Mouse (Mus musculus) c-Kit-negative CD71-positive TER-119-positive erythroid progenitor cells, embryonic 14.5 days (primary cell): ENCODE results near the gene Fmnl1.

ENCODE experiments used
- DNase-seq: peaks from one replicate; pipeline ENCODE4 v3.0.0-alpha.2; 2013; ENCODE audit warnings: low read depth, low spot score

Gene Fmnl1

DNA sequence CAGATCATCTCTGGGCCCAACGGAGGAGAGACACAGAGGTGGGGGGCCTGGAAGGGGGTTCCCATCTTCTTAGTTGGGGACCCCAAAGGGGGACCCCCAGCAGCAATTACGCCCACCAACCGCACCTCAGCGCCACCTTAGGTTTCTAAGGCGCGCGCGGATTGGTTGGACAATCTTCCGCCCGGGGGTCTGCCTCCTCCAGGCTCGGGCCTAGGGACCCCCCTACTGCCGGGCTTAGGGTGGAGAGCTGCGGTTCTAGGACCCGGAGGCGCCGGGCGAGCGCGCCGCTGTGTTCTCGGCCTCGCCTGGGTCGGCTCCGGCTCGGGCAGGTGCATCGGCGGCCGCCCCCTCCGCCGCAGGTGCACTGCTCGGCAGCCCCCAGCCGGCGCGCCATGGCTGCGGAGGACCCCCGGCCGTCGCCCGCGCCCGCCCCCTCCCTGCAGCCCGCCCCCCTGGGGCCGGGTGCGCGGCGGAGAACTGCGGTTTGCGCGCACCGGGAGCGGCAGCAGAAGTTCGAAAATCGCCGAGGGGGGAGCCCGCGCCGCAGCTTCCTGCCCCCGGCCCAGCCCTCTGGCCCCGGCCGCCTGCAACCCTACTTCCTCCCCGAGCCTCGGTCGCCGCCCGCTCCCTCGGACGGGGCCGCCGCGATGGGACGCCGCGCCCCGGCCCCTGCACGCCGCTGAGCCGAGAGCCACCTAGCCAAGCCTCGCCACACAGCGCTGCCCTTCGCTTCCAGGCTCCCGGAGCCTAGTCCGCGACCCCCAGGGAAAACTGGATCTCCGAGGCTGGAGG, at the start of gene Fmnl1:
Gene Fmnl1 (plus strand): TSS at position 614 of the 792 bp plus-strand sequence.
- no peak for DNase-seq

DNA sequence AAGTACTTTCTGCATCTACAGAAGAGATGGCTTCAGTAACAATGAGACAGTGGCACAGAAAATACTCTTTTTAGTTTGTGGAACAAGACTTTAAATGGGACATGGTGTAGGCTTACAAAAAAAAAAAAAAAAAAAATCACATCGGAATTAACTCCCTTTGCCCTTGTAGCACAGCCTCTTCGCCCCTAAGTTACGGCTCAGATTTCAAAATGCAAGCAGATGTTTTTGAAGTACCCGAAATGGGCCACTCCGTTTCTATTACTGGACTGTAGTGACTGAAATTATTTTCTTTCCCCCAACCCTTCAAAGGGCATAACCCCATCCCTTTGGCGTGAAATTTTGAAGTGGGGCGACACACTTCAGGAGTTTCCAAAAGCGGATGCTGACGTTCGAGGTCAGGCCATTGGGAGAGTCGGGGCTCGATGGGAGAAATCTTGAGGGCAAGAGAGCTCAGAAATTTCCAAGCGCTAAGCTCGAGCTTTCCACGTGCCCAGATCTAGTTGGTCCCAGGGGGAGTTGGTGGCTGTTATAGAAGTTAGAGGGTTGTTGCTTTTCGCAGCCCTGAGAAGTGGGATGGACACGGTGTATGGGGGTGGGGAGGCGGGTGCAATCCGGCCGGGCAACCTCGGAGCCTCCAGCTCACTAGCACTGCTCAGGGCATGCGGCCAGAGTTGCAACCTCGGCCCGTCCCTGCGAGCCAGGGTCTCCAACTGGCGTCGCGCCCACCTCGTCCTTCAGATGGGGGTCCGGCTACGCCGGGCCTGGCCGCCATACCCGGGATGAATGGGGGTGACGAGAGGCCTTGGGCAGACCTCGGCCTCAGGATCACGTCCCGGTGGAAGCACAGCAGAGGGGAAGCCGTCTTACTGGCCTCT, 39.0 kb upstream of the Fmnl1 start, which contains the start of gene Hexim2:
Gene Hexim2 (plus strand): TSS at position 729 of the 875 bp plus-strand sequence.
- DNase-seq, result peak; percentile 50

DNA sequence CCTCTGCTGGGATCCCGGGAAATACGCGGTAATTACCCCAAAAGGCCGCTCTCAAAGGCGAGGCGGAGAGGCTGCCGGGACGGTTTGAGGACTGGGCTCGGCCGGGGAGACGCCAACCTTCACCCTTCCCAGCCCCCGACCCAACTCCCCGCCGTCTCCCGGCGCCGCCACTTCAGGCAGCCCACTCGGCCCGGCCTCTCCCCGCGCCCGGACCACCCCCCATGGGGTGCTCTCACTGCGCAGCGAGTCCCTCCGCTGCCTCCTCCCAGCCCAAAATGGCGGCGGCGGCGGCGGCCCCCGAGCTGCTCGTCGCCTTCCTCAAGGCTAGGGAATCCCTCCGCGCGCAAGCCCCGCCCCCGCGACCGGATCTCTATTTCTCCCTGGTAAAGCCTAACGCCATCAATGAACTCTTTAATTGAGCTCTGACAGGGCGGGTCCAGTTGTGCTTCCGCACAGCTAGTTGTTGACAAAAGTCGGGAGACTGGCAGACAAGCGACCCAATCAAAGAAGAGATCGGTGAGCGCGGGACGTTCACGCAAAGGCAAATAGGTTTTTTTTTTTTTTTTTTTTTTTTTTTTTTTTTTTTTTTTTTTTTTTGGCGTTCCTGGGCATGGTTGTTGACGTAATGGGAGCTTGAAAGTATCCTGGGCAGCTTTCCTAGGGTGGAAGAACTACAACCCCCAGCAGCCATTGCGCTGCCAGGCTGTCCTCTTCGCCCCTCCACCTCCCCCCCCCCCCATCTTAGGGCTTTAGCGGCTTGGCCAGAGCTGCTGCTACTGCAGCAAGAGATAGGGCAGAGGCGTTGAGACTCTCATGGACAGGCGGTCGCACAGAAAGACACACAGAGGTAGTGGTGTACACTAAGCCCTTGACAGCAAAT, 38.1 kb upstream of the Fmnl1 start:
- peak; percentile 100 for DNase-seq

DNA sequence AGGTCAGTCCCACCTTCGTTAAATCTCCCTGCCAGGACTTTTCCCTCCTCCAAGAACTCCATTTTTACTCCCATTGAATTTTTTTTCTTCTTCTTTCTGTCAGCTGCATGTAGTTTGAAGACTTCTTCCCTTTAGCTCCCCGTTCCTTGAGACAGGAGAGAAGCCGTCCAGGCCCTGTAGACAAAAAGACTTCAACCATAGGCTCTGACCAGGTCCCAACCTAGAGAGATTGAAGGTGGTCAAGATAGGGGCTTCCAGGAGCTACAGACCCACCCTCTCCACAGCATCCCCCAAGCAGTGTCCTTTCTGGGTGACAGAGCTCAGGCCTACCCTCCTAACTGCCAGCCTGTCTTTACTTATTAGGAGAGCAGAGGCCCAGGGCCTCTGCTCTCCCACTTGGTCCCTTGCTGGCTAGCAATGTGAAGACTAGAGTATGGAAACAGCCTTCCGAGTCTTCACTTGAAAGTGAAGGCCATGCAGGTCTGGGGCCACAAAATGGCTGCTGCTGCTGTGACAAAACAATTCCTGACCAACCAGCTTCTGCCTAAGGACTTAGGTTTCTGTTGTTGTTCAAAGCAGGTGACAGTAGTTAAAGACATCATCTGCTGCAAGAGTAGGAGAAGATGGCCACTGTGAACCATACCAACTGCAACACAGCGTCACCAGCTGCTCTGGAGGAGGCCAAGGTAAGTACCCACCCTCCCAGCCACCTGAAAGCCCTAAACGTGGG, 37.3 kb upstream of the Fmnl1 start:
- DNase-seq, result no peak

DNA sequence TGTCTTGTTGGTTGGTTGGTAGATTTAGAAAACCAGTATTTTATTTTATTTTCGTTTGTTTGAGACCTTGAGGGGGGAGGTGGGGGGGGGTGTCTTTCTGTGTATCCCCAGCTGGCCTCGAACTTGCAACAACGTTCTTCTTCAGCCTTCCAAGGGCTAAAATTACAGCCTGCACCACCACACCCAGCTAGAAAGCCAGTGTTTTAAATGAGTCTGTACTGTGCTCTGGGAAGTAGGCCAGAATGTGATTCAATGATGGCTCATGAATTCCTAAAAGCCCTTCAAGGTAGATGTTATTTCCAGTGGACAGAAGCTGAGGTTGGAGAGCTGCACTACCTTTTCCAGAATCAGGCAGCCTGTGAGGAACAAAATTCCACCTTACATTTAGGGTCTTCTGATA, 36.7 kb upstream of the Fmnl1 start:
- no peak for DNase-seq

DNA sequence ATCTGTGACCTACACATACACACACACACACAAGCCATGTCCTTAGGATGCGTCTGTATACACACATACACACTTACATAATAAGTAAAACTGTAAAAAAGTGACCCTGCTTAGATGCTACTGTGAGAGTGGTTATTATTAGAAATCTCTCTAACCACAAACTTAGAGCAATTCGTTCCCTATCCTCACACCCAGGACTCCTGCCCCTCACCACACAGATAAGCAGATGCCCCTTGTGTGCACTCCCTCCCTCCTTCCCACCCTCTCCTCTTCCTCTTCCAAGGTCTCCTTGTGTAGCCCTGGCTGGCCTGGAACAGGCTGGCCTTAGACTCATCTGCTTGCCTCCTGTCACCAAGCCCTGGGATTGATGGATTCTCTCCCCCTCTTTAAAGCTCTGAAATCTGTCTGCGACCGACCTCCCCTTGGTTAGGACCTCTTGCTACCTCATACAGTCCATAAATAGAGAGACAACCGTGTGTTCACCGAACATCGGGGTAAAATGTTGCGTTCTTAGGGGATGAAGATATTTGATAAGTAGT, 34.8 kb upstream of the Fmnl1 start:
- DNase-seq, result no peak

DNA sequence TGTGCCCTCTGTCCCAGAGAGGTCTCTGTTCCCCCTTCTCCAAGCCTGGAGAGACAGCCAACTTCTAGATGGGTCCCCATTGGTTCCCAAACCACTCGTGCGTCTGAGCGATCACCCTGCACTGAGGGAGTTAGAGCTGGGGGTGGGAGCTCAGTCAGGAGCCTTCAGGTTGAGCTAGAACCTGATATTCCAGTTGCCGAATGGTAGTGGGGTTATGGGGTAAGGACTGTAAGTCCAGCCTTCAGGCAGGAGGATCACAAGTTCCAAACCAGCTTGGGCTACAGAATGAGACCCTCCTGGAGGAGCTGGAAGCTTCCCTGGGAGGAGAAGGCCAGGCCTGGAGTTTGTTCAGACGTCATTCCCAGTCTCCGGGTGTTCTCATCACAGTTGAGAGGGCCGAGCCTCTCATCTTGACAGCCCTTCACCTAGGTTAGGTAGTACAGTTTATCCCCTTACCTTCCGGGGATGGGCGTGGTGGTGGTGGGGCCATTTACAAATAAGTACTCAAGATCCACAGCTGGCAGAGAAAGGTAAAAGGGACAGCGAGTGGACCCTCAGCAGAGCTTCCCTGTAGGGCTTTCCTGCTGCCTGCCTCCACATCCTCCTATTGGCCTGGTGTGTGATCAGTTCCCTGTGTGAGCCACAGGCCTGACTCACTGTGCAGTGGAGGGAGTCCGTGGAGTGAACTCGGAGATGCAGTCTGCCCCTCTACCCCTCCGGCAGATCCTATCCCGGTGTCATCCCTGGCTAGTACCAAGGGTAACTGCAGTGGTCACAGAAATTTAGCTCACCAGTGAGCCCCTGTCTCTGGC, 30.8 kb upstream of the Fmnl1 start:
- no peak for DNase-seq

DNA sequence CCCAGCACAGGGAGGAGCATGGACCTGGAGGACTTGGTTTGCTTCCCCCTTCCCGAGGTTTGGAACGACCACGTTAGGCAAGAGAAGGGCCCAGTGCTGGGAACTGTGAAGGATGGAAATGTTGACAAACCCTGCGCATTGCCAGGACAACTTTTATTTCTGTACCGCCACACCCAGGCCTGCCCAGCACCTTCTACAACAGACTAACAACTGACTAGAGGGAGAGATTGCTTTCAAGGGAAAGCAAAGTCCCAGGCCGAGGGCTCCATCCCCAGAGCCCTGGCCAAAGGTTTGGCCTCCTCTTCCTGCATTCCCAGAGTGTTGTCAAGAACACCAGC, 30.2 kb upstream of the Fmnl1 start:
- no peak for DNase-seq

DNA sequence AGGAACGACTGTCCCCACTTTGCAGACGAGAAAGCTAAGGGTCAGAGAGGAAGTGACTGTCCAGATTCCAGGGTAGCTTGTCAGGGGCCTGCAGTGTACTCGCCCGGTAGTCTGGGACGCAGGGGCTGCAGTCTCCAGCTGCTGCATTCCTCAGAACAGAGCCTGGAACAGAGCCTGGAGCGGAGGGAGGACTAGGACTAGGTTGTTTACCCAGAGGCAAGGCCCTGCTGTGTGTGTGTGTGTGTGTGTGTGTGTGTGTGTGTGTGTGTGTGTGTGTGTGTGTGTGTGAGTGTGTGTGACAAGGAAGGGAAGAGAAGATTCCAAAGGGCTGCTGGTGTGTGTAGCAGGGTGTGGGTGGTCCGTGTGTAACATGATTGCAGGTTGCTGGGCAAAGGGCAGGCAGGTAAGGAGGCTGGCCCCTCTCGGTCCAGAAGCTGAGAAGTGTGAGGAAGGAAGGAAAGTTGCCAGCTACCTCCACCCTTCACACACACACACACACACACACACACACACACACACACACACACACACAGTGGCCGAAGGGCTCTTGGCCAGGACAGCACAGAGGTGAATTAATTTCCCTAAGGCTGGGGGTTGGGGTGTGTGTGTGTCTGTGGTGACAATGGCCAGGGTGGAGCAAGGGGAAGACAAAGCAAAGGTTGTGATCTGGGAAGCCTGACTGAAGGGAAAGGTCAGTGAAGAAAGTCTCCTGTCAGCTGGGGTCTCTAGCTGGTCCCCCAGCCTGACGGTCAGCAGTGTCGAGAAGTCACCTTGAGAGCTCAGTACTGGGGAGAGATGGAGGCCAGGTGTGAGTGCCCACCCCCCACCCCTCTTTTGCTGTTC, 29.6 kb upstream of the Fmnl1 start:
- no peak for DNase-seq

DNA sequence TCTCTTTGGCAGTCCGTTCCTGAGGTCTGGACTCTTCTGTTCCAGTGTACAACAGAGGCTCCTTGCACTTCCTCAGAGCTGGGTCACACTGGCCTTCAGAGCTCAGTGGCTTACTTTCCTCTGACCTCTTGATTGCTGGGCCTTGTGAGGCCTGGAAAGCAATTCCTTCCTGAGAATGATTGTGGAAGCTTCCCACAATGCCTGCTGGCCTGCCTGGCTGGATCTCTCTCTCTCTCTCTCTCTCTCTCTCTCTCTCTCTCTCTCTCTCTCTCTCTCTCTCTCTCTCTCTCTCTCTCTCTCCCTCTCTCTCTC, 29.0 kb upstream of the Fmnl1 start:
- no peak for DNase-seq

DNA sequence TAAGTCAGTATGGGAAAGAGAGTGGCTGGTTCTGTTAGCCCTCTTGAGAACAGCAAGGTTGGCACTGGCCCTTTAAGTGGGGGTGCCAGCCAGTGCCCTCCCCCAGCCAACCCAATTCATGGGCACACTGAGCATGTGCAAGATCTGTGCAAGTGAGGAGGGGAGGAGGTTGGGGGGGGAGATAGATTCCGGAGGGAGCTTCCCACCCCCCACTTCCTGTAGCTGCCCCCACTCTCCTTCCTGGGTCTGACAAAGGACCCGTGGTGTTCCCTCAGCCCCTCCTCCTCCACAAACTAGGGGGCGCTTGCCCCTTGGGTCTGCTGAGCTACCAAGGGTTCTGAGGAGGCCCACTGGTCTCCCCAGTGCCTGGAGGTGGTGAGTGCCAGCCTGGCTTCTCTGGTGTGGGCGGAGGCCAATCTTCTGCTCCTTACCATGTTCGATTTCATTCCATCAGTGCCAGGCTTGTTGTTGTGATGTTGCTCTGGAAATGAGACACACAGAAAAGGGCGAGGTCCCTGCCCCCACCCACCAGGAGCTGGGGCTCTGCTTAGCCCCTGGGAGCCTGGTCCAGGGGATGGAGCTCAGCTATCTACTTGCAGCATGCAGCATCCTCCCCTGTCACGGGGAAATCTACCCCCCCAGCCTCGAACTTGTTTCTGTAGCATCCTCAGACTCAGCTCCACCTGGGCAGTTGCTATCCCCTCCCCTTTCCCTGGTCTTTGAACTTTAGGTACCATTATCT, 28.3 kb upstream of the Fmnl1 start:
- no peak for DNase-seq

DNA sequence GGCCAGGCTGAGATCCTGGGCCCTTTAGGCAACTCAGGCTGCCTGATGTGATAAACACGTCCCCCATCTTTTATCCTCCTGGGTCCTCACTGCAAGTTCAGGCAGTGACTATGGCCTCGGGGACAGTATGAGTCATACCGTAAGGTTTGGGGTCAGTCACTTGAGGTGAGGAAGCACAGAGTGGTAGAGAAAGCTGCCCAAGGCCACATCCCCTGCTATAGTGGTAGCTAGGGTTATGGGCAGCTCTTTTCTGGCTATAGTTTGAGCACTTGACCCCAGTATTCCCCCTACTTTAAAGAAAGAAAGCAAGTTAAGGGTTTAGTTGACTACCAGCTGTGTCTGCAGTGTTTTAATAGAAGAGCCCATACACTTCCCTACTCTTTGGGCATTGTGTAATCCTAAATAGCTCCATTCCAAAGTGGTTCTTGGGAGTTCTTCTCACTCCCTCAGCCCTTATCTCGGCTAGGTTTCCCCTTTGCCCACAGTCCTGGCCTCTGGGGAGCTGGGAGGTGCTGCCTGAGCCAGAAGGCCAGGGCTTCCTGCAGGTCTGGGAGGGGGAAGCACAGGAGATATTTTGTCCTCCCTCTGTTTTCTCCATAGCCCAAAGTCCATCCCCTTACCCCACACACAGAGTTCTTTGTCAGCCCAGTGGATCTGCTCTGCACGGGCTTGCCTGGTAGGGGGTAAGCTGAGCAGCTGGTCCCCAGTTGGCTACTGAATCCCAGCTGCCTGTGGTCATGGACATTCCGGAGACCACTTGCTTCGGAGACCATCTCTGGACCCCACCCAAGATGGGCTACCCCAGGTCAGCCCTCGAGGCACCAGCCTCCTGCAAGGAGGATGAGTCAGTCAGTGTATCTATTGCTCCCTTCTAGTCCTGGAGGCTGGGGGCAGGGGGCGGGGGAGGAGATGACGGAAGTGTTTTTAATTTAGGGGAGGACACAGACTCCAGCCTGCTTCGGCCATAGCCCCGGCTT, 26.3 kb upstream of the Fmnl1 start:
- no peak for DNase-seq

DNA sequence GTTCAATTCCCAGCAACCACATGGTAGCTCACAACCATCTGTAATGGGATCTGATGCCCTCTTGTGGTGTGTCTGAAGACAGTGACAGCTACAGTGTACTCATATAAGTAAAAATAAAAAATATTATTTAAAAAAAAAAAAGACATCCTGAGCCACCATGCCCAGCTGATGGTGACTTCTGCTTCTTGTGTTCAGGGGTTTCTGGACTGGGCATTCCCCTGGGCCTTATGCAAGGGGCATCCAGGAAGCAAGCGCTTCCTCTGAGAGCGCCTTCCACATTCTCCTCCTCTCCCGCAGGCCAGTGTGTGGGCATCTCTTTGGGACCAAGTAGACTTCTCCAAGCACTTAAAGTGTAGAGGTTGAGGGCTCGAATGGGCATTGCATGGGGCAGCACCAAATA, 24.5 kb upstream of the Fmnl1 start:
- DNase-seq, result no peak

DNA sequence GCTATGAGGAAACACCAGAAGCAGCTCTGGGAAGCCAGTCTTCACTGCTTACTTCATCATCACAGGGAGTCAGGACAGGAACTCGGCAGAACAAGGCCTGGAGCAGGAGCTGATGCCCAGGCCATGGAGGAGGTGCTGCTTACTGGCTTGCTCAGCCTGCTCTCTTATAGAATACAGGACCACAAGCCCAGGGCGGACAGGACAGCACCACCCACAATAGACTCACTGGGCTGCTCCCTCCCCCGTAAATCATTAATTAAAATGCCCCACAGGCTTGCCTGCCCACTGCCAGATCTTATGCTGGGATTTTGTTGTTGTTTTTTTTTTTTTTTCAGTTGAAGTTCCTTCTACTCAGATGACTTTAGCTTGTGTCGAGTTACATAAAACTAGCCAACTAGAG, 23.1 kb upstream of the Fmnl1 start:
- no peak for DNase-seq

DNA sequence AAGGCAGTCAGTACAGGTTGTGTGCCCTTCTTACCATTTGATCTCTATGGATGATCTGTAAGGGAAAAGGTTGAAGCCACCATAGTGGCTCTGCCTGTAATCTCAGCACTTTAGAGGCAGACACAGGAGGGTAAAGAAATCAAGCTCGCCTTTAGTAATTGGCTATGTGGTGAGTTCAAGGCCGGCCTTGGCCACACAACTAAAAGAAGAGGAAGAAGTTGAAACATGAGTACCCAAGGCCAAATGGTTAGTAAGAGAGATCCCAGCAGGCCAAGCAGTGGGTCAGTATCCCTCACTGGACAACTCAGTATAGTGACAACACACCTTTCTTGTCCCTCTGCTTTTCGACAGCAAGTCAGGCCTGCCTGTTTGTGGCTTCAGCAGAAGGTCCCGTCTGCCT, 21.1 kb upstream of the Fmnl1 start:
- no peak for DNase-seq

DNA sequence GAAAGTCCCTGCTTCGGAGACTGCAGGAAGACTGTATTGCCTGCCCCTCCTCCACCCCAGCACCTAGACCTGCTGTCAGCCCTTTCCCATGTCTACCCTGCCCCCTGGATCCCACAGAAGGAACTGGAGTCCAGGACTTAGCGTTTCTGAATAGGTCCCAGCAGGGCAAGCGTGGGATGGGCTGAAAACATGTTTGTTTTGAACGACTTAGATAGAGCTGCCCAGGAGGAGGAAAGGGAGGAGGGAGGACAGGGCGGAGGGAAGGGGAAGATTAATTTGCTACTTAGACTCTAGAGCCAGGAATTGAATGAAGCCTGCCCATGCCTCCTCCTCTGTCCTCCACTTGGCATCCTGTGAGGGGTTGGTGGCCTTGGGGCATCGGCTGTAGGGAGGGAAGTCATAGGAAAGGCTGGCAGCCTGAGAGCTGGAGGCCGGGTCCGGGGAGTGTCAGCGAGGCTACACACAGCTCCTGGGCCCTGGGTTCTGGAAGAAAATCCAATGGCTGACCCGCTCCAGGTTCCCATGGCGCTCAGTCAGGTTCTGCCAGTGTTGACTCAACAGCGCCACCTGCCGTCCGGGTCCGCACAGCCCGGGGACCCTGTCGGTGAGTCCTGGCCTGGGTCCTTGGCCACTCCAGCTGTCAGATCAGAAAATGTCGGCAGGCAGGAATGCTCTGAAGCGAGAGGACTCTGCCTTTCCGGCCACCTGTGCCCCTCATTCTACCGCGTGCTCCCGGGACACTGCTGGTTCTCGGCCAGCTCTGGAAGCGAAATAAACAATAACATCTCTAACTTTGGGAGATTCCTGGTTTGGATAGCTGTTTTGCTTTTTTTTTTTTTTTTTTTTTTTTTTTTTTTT, 12.1 kb upstream of the Fmnl1 start:
- DNase-seq, result peak; percentile 80

DNA sequence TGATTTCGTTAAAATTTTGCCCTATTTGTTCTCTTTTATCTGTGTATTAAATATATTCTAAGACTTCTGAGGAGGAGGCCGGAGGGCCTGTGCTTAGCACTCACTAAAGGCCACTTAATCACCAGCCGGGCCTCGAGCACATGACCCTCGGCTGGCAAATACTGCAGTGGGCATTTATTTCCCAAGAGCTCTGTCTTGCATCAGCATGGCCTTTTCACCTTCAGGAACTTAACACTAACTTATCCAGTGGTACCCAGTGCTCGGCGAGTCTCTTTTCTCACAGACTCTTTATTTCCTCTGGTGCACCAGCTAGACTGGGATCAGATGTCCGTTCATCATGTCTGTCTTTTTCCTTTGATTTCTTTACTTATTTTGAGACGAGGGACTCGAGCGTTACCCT, 10.2 kb upstream of the Fmnl1 start:
- no peak for DNase-seq
